In the genomic region with DNA sequence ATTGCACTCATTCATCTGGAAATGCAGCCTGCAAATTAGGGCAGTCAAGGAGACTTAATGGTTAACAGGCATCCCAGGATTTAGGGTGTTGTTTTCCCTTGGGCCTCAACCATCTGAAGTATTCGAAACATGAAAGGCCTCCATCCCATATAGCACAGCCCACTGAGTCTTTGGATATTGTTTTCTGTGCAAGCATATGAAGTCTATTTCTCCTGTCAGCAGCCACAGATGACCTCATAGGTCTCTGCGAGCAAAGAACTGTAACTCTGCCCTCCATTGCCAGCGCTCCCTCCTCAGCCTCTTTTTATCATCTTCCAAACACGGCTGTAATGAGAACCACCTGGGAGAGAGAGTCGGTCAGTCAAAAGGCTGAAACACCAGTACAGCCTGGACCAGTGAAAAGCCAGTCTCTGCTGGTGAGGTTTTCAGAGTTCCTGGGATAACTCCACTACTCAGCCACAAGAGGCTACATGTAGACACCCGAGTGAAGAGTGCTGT, we compare ENCODE assay signal across 12 mouse cellular contexts. TPM values are rescaled to one million over a fixed set of nuclear protein-coding genes. Genes with fewer than 3 reads are reported as not detected.
DNase-seq lines count a peak whose midpoint lies in the region; ATAC-seq and TF ChIP-seq lines count a peak whose summit lies in the region.
"Had no signal": no experiment of that assay in that cellular context is flagged by ENCODE, and none has a peak within 500 bp of the region (broad histone marks: within the 10 kb centered on the region; RNA-seq: fewer than 3 reads in every experiment).

No protein-coding gene starts in this region.

- ATAC-seq in forebrain, embryonic 13.5 days: peak; percentile 90
- peak; percentile 79; the same call in 1 of the 2 replicates for ATAC-seq in limb, embryonic 15.5 days (ENCODE audit: insufficient number of reproducible peaks, low FRiP score, low TSS enrichment, low read depth)

- 0 out of 2 replicates have a peak overlapping the region, but pooled peaks have one; percentile 13 for H3K4me2 ChIP-seq in forebrain, embryonic 13.5 days
- H3K4me2 ChIP-seq in limb, embryonic 15.5 days: peak overlapping the region; percentile 12; the same call in 1 of the 2 replicates

- no peak for TF ChIP-seq CTCF in layer of hippocampus, adult 2 months (conservative IDR thresholded peaks at IDR 0.05)

- no peaks in the 10 kb centered on the region for H3K27me3 ChIP-seq in forebrain, embryonic 13.5 days
- no peaks in the 10 kb centered on the region for H3K27me3 ChIP-seq in limb, embryonic 15.5 days

- WGBS in forebrain, embryonic 13.5 days: 8% methylated on average over 6 of the region's 6 CpGs
- WGBS in limb, embryonic 15.5 days: 9% methylated on average over 6 of the region's 6 CpGs

- peaks cover 15% of the 10 kb centered on the region for H3K4me1 ChIP-seq in forebrain, embryonic 13.5 days
- peaks cover 6% of the 10 kb centered on the region; the same call in 1 of the 2 replicates for H3K4me1 ChIP-seq in limb, embryonic 15.5 days

- H3K36me3 ChIP-seq in forebrain, embryonic 13.5 days (ENCODE audit: poor library complexity, severe bottlenecking): no peaks in the 10 kb centered on the region
- H3K36me3 ChIP-seq in limb, embryonic 15.5 days: no peaks in the 10 kb centered on the region

- no peak overlapping the region for H3K9ac ChIP-seq in forebrain, embryonic 13.5 days
- H3K9ac ChIP-seq in limb, embryonic 15.5 days: no peak overlapping the region

- H3K27ac ChIP-seq in layer of hippocampus, adult 2 months: peak overlapping the region; percentile 25; the same call in 1 of the 2 replicates
- H3K27ac ChIP-seq in forebrain, embryonic 13.5 days: 0 out of 2 replicates have a peak overlapping the region, but pooled peaks have one; percentile 15
- H3K27ac ChIP-seq in limb, embryonic 15.5 days: peak overlapping the region; percentile 78

- no peak overlapping the region for H3K4me3 ChIP-seq in layer of hippocampus, adult 2 months
- H3K4me3 ChIP-seq in forebrain, embryonic 13.5 days: no peak overlapping the region
- H3K4me3 ChIP-seq in limb, embryonic 15.5 days: no peak overlapping the region
- H3K4me3 ChIP-seq: myocyte had no signal

- H3K9me3 ChIP-seq in forebrain, embryonic 13.5 days (replicated peaks): no peaks in the 10 kb centered on the region
- H3K9me3 ChIP-seq in limb, embryonic 15.5 days: no peaks in the 10 kb centered on the region

- DNase-seq in layer of hippocampus, adult 2 months (ENCODE audit: low spot score in 2 of 2): no peak
- no peak for DNase-seq in layer of hippocampus, adult 11-12 months (ENCODE audit: low spot score)
- DNase-seq in heart, postnatal 4 days: peak; percentile 45
- DNase-seq in adrenal gland, postnatal 10 days: no peak
- DNase-seq in testis, postnatal 10 days (ENCODE audit: low spot score): no peak
- no peak for DNase-seq in thymus, adult 18-20 months
- DNase-seq: adrenal gland, adult 2 months had no signal

RNA-seq across cellular contexts. Expression of a gene that starts 34.5 kb away (rescaled TPM):
- total RNA-seq in layer of hippocampus, adult 2 months (2021): not detected
- 0.08 TPM in 1 of 2 replicates, not detected in the other for polyA plus RNA-seq in forebrain, embryonic 13.5 days (2015; fragmentation: Nextera tagmentation; extraction: Ambion mirVana)
- total RNA-seq in heart, postnatal 4 days (2021): not detected
- not detected in 2 replicates for polyA plus RNA-seq in limb, embryonic 15.5 days (2015; fragmentation: Nextera tagmentation; extraction: Ambion mirVana)
- total RNA-seq in adrenal gland, postnatal 10 days (2021): not detected
- total RNA-seq: adrenal gland, adult 2 months; left cerebral cortex, adult 18-20 months had no signal
- polyA plus RNA-seq: adrenal gland, adult 2 months; myocyte; stomach, embryonic 16.5 days had no signal

Comparison
In these comparisons a context has a peak if more than half of its experiments do, and no peak if none do; other contexts are left out.
1. H3K27ac ChIP-seq: peak in every context shown above with its lines; median percentile 78 in limb, embryonic 15.5 days; 25 in layer of hippocampus, adult 2 months; 15 in forebrain, embryonic 13.5 days.